Mouse (Mus musculus) megakaryocyte progenitor cell, adult 5-6 weeks (primary cell): ENCODE measurements at regions not wholly inside any gene's neighbourhood (a gene's known extent, or its start where the extent isn't known, plus 50 kb on each side); places are given as distances from the start of the nearest gene placed in this dataset.

ENCODE experiments used
- ATAC-seq: replicated peaks from 2 replicates; pipeline ENCODE4 v1.8.0; 2016; ENCODE audit warnings: mild to moderate bottlenecking, moderate TSS enrichment, inconsistent platforms; ENCODE audit not compliant: poor library complexity

DNA sequence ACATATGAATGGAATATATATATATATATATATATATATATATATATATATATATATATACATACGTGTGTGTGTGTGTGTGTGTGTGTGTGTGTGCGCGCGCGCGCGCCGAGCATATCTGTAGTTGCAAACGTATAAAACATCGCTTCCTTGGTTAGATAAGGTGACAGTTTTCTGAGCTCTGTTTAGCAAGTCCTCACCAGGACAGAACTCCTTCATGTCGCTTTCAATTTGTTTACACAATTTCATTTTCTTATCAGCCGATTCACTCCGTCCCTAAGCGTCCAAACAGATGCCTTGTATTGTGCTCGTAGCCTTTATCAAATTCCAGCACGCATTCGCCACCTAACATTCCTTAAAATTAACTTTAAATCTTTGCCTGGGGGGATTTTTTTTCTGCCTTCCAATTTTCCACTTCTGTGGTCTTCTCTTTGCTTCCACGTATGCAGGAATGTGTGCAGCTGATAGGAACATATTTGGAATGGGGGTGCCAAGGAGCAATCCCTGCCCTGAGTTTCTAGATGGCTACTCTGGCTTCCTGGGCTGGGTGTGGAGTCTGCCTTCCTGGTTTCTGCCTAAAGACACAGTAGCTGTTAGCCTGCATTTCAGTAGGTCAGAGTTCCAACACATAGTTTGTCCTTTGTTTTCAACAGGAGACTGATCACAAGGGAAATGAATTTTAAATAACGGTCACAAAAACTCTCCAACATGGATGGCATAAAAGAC lies 575.7 kb downstream of the Robo2 start:
- 0 out of 2 replicates have a peak, but pooled peaks have one; percentile 20 for ATAC-seq

DNA sequence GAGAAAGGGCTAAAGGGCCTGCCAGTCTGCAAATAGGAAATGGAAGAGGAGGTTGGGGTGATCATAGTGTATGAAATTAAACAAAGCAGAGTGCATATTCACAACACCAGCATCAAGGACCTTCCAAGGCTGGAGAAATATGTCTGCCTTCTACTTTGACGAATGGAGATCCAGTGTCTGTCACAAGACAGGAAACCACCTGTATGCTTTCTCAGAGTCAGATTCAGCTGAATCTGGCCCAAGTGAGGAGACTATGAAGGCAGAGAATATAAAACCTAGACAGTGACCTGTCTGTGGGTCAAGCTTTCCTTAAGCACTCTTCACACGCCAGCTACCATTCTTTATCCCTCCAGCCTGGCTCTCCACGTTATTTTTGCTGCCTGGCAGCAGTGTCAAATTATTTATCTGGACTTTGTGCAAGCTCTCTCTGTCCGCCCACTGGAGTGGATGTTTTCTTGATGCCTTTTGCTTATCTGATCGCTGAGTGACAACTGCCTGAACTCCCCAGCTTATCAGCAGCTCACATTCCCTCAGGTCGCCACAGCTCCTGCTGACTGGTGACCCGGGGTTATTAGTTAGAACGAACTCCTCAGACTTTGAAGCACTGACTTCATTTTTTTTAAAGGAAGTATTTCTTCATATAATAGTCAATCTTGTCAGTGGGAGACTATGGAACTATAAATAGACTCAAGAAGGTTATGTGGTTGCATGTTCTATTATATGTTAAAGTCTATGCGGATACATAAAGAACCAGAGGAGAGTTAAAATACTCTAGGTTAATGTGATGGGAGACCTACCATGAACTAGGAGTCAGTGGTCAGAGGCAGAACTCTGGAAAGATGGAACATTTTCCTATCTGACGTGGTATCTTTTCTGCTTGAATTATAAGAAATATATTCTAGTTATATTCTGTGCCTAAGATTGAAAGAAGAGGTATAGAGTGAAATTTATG lies 590.0 kb downstream of the Robo2 start:
- peak; percentile 99 for ATAC-seq

DNA sequence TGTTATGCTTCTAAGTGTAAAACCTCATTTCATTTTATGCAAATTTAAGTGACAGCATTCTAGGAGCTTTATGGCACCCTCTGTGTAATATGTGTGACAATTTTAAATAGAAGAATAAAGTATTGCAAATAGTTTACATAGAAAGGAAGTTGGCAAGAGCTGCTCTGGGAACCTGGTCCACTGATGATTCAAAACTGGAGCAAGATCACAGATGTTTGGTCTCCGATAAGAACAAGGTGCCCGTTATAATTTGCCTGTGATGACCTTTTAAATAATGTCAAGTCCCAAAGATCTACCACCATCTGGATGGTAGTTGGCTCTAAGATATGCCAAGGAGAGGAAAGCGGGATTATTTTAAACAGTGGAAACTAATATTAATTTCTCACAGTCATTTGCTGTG lies 607.1 kb downstream of the Robo2 start:
- ATAC-seq = no peak

- no peak for ATAC-seq
Measured at GRCm38 (mm10) chr16:73796528-73797171, 615.0 kb downstream of the Robo2 start.

DNA sequence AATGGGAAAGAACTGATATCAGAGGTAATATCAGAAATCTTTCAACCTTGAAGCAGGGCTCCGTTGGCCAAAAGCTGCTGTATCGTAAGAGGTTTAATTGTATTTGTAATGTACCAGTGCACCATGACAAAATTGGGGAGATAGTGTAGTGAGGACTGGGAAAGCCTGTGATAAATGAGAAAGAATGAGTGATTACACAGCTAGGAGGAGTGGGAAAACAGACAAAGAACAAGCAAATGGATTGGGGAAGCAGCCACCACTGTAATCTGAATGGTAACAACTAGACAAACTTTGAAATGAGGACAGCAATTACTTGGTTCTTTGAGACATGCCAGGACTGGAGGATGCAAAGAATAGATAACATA lies 626.6 kb downstream of the Robo2 start:
- ATAC-seq = no peak

GRCm38 (mm10) chr16:73784296-73785073 lies 627.1 kb downstream of the Robo2 start:
- no peak for ATAC-seq

- no peak for ATAC-seq
Measured at GRCm38 (mm10) chr16:73772454-73772853, 639.2 kb downstream of the Robo2 start.

DNA sequence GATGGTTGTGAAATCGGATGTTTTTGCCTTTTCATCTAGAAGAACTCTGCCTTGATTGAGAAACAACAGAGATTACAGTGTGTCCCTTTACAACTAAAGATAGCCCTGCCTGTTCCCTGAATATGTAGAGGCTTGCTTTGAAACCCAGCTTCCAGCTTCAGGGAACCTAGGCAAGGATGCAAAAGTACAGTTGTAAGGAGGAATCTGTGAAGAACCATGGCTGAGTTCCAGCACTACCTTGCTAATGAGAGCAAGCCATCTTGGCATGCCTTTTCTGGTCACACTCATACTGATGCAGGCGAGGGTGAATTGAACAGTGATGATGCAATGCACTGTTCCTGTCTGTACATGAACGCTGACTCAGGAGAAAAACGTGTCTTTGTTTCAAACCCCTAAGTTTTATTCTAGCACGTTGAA lies 641.2 kb downstream of the Robo2 start:
- peak; percentile 76 for ATAC-seq

DNA sequence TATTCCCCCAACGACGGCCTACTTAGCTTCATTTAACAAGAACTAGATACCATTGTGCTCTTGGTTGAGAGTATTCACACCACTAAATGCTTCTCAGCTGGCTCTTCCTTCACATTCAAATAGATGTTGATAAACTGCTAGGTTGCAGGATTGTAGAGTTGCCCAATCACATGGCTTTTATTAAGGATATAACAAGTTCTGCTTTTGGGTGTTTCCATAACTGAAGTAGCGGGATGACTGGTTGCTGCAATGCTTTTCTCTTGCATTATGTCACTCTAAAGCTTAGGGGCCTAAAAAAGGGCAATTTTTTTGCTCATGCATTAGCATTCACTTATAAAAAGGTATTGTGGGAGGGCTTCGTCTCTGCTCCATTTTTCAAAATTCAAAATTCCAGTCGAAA lies 641.9 kb downstream of the Robo2 start:
- ATAC-seq = peak; percentile 84

DNA sequence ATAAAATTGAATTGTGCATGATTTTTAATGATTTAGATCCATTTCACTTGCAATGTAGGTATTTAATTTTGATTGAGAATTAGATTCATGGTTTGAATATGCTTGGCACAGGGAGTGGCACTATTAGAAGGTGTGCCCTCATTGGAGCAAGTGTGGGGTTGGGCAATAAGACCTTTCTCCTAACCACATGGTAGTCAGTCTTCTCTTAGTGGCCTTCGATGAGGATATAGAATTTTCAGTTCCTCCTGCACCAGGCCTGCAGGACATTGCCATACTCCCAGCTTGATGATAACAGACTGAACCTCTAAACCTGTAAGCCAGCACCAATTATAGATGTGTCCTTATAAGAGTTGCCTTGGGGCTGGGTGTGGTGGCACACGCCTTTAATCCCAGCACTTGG lies 642.9 kb downstream of the Robo2 start:
- ATAC-seq = peak; percentile 57

- ATAC-seq = no peak
Measured at GRCm38 (mm10) chr16:73765184-73765583, 646.4 kb downstream of the Robo2 start.

DNA sequence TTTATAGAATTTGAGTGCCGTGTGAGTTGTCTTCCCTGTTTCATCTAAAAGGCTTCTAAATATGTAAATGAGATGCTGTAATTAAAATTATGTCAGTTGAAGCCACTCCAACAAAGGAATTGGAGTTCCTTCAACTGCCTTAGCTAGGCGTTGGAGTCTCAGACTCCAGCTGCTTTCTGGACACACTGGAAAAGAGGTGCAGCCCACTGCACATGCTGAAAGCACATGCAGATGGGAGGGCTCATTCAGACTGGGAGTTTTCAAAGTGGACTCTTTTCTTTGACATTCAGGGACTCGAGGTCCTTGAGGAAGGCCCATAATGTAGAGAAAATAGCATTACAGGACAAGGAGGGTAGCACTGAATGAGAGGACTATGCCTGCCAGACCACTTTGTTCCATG lies 650.7 kb downstream of the Robo2 start:
- ATAC-seq = no peak

DNA sequence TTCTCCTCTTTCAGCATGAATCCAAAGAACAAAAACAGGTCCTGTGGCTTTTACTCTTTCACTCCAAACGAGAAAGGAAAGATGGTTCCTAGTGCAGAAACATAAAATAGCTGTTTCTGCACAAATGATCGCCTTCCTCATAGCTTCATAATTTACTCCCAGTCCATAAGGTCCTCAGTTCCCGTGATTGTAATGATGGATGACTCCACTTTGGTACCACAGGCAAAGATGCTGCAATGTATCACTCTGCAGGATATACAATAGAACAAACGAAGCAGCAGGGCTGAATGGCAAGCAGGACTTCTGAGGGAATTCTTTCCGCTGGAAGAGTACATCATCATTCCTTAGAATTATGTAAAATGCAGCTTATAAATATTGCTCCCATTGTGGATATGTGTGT lies 652.8 kb downstream of the Robo2 start:
- ATAC-seq = no peak

DNA sequence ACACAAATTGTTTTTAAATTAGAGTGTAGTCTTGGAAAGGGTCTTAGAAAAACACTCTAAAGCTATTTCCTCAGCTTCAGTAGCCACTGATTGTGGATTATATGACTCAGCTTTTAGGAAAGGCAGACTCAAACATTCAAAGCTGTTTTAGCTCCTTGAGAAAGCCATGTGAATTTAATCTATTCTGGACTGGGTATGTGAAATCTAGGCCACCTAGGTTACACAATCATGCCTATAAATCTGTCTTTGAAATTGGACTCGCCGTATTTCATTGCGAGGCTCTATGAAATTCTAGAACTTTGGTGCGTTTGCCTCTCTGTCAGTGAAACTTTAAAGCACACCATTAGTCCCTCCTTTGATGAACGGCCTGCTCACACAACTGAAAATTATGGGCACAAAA lies 657.3 kb downstream of the Robo2 start:
- ATAC-seq = no peak

DNA sequence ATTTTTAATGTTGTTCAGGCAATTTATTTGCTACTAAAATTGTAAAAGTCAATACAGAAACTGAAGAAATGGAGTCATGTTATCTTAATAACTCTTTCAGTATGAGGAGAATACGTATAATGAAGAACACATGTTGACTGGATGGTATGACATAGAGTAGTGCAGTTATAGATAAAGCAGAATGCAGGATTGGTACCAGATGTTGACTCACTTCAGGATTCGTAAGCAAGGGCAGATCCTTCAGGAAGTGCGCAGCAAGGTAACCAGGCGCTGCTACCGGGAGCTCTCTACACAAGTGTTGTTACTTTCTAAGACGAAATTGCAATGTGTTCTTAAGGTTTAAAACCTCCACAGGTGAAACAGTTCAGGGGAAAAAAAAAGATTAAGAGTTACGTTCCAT lies 683.3 kb downstream of the Robo2 start:
- ATAC-seq = no peak

DNA sequence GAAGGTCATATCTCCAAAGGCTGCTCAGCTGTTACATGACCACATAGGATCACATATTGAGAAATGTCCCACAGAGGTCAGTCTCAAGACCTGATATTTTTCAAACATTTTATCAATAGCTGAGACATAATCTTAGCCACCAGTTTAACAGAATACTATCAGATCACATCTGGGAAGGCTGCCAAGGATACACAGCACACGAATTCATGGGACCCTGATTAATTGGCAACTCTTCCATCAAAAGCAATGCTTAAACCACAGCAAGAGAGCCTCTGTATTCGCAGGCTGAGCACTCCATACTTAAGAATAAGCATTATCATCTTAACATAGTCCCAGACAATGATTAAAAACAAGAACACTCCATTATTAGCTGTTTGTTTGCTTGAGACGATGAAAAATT lies 691.9 kb downstream of the Robo2 start:
- no peak for ATAC-seq

DNA sequence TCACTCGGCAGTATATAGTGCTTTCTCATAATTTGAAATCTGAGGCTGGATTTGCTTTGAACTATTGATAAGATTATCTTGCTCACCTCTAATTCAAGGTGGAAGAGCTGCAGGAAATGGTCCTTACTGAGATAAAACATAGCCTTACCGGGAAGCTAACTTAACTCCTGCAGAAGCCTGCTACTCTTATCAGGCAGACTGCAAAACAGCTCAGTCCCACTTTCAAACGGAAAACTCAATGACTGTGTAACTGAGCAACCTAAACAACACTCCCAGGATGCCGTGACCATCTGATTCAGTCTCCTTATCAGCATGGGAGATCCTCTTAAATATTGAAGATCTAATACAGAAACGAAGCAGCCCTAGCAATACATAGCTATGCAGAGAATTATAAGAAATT lies 695.3 kb downstream of the Robo2 start:
- ATAC-seq = no peak

DNA sequence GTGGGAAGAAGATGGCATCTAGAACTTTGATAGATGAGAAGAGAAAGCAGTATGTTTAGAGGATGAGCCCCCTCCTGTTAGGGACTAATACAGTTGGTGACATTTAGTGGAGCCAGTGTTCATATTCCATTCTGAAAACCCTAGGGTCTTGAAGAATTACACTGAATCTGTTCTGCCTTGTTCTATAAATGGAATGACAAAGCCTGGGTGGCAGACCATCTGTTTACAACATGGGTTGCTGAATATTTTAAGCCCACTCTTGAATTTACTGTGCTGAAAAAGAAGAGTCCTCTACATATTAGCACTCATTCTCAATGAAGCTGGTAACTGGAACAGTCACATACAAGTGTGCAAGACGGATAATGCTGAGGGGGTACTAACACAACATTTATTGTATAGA lies 704.6 kb downstream of the Robo2 start:
- no peak for ATAC-seq

- no peak for ATAC-seq
Measured at GRCm38 (mm10) chr16:73689274-73689673, 722.4 kb downstream of the Robo2 start.

GRCm38 (mm10) chr16:73679804-73680203 lies 731.8 kb downstream of the Robo2 start:
- no peak for ATAC-seq

GRCm38 (mm10) chr16:73670516-73670915 lies 741.1 kb downstream of the Robo2 start:
- no peak for ATAC-seq
